Mouse (Mus musculus) kidney, adult 2 months (tissue): Measurements from ENCODE around the gene Cabin1.

Source experiments
- CTCF ChIP-seq: fragments of 200-500 bp; conservative IDR thresholded peaks from 2 replicates; pipeline ENCODE4 v1.5.1; 2011; ENCODE audit warnings: low read depth, mild to moderate bottlenecking, control low read depth, low read length, moderate library complexity, mixed read lengths; ENCODE audit not compliant: insufficient read depth, insufficient read length
- POLR2A ChIP-seq: fragments of 200-500 bp; IDR thresholded peaks from one replicate; pipeline ENCODE4 v1.6.1; 2011; ENCODE audit warnings: low read depth, low read length, control low read depth

GRCm38 (mm10) chr10:75648091-75648490 lies 116.0 kb downstream of the Cabin1 start:
- TF ChIP-seq CTCF: no peak
- TF ChIP-seq POLR2A: no peak
